Comparison of ENCODE assay signal across 8 mouse cellular contexts in genomic region chr2:153345071-153345453, GRCm38 (mm10). TPM values are rescaled to one million over a fixed set of nuclear protein-coding genes. Genes with fewer than 3 reads are reported as not detected.
DNase-seq lines count a peak whose midpoint lies in the region; ATAC-seq and TF ChIP-seq lines count a peak whose summit lies in the region.

No protein-coding gene starts in this region.

- DNase-seq in kidney, postnatal 0 days (ENCODE audit: low spot score): no peak
- DNase-seq in kidney, postnatal 14 days: no peak
- no peak for DNase-seq in ES-E14 (ENCODE audit: low read depth, low spot score)
- DNase-seq in forebrain, embryonic 10.5 days (ENCODE audit: extremely low spot score, low spot score): no peak
- DNase-seq in liver, embryonic 11.5 days (ENCODE audit: low spot score): no peak
- no peak for DNase-seq in adrenal gland, postnatal 36 days
- no peak for DNase-seq in adipocyte (ENCODE audit: low spot score)
- DNase-seq in cerebellum, adult 9-10 months: no peak

- H3K4me3 ChIP-seq in kidney, postnatal 0 days (replicated peaks; ENCODE audit: low read depth, low read length): peak overlapping the region; percentile 94
- peak overlapping the region; percentile 58 to 75 for H3K4me3 ChIP-seq in ES-E14 (ENCODE audit: insufficient read depth in 1 of 2, low read depth in 1 of 2, low read length in 2 of 2, poor library complexity in 1 of 2, severe bottlenecking in 1 of 2)
- peak overlapping the region; percentile 88 for H3K4me3 ChIP-seq in forebrain, embryonic 10.5 days
- peak overlapping the region; percentile 97 for H3K4me3 ChIP-seq in liver, embryonic 11.5 days (ENCODE audit: low read depth, low read length)

- WGBS in kidney, postnatal 0 days: 5% methylated on average over 11 of the region's 11 CpGs
- 8% methylated on average over 11 of the region's 11 CpGs for WGBS in forebrain, embryonic 10.5 days
- 5% methylated on average over 11 of the region's 11 CpGs for WGBS in liver, embryonic 11.5 days

- H3K36me3 ChIP-seq in kidney, postnatal 0 days (ENCODE audit: insufficient read depth, low read length): no peaks in the 10 kb centered on the region
- H3K36me3 ChIP-seq in ES-E14 (ENCODE audit: control insufficient read depth, insufficient read depth, low read length, poor library complexity, severe bottlenecking): 0 out of 2 replicates have a peak, but pooled peaks cover 2% of the 10 kb centered on the region
- peaks cover 17% of the 10 kb centered on the region for H3K36me3 ChIP-seq in forebrain, embryonic 10.5 days (replicated peaks)
- H3K36me3 ChIP-seq in liver, embryonic 11.5 days (ENCODE audit: control insufficient read depth, insufficient read depth, low read length): peaks cover 3% of the 10 kb centered on the region; the same call in 1 of the 2 replicates

- no peaks in the 10 kb centered on the region for H3K9me3 ChIP-seq in kidney, postnatal 0 days (replicated peaks; ENCODE audit: low read length)
- H3K9me3 ChIP-seq in ES-E14 (ENCODE audit: control insufficient read depth, insufficient read depth, low read depth, low read length): no peaks in the 10 kb centered on the region
- H3K9me3 ChIP-seq in forebrain, embryonic 10.5 days: no peaks in the 10 kb centered on the region
- no peaks in the 10 kb centered on the region for H3K9me3 ChIP-seq in liver, embryonic 11.5 days (ENCODE audit: control insufficient read depth, low read length)

- ATAC-seq in kidney, postnatal 0 days (replicated peaks; ENCODE audit: low FRiP score, low read depth): no peak
- ATAC-seq in liver, embryonic 11.5 days (replicated peaks; ENCODE audit: low FRiP score): no peak

- in situ Hi-C loops in ES-E14 (cut with MboI; ENCODE audit: low sequenced_read_pairs in 2 of 2, unreplicated experiment in 2 of 2): no loop called here

- H3K9ac ChIP-seq in kidney, postnatal 0 days (ENCODE audit: low read depth, low read length): peak overlapping the region; percentile 65
- H3K9ac ChIP-seq in ES-E14 (ENCODE audit: insufficient read depth, low read depth, low read length, poor library complexity, severe bottlenecking): peak overlapping the region; percentile 74
- H3K9ac ChIP-seq in liver, embryonic 11.5 days (ENCODE audit: low read depth, low read length): peak overlapping the region; percentile 99

- H3K4me2 ChIP-seq in kidney, postnatal 0 days (ENCODE audit: low read length): peak overlapping the region; percentile 69
- peak overlapping the region; percentile 83 for H3K4me2 ChIP-seq in liver, embryonic 11.5 days

- H3K27ac ChIP-seq in kidney, postnatal 0 days: peak overlapping the region; percentile 80
- peak overlapping the region; percentile 59; the same call in 1 of the 2 replicates for H3K27ac ChIP-seq in ES-E14 (ENCODE audit: insufficient read depth, low read depth, low read length, poor library complexity, severe bottlenecking)
- H3K27ac ChIP-seq in forebrain, embryonic 10.5 days: peak overlapping the region; percentile 100
- H3K27ac ChIP-seq in liver, embryonic 11.5 days (ENCODE audit: low read depth, low read length): peak overlapping the region; percentile 99

- H3K27me3 ChIP-seq in kidney, postnatal 0 days (ENCODE audit: insufficient read depth, low read length): no peaks in the 10 kb centered on the region
- H3K27me3 ChIP-seq in forebrain, embryonic 10.5 days (ENCODE audit: poor library complexity, severe bottlenecking): no peaks in the 10 kb centered on the region
- H3K27me3 ChIP-seq in liver, embryonic 11.5 days (replicated peaks; ENCODE audit: control insufficient read depth, insufficient read depth, low read length): no peaks in the 10 kb centered on the region

- TF ChIP-seq CTCF in kidney, postnatal 0 days (IDR thresholded peaks at IDR 0.05; ENCODE audit: low read depth): no peak

- peaks cover 10% of the 10 kb centered on the region for H3K4me1 ChIP-seq in kidney, postnatal 0 days (replicated peaks; ENCODE audit: insufficient read depth, low read length)
- H3K4me1 ChIP-seq in ES-E14 (ENCODE audit: control insufficient read depth in 2 of 2, insufficient read depth in 2 of 2, low read length in 2 of 2, poor library complexity in 1 of 2): peaks cover 5 to 6% of the 10 kb centered on the region in 2 experiments; a peak in 3 of 4 replicates
- H3K4me1 ChIP-seq in forebrain, embryonic 10.5 days: peaks cover 35% of the 10 kb centered on the region
- peaks cover 38% of the 10 kb centered on the region for H3K4me1 ChIP-seq in liver, embryonic 11.5 days (replicated peaks; ENCODE audit: control insufficient read depth, insufficient read depth, low read length)

TF ChIP-seq in ES-E14, 5 proteins besides CTCF, POLR2A, EP300 and RAD21:
- no peak for TF ChIP-seq ZNF384 (IDR thresholded peaks at IDR 0.05; ENCODE audit: low read depth, low read length)
- no peak for TF ChIP-seq MAFK (IDR thresholded peaks at IDR 0.05; ENCODE audit: insufficient read depth, low read depth, low read length)
- no peak for TF ChIP-seq HCFC1 (IDR thresholded peaks at IDR 0.05; ENCODE audit: borderline replicate concordance, insufficient read depth, low read length)
- no peak for TF ChIP-seq ZC3H11A (IDR thresholded peaks at IDR 0.05; ENCODE audit: borderline replicate concordance, low read depth, low read length)
- no peak for TF ChIP-seq CHD2 (IDR thresholded peaks at IDR 0.05; ENCODE audit: low read depth, low read length)
TF ChIP-seq in ES-E14: peak in this region for 0.

RNA-seq across cellular contexts. Expression of gene Asxl1, which starts 0.6 kb away (rescaled TPM):
- 12.3 and 14.1 TPM in 2 replicates for polyA plus RNA-seq in kidney, postnatal 0 days (2015; fragmentation: Nextera tagmentation; extraction: Ambion mirVana)
- total RNA-seq in ES-E14 (2012; rRNA removed): 44.8 and 46.2 TPM in 2 replicates
- 13.1 and 14.2 TPM in 2 replicates for polyA plus RNA-seq in forebrain, embryonic 10.5 days (2016; fragmentation: Nextera tagmentation; extraction: Ambion mirVana)
- 13.6 and 15.1 TPM in 2 replicates for polyA plus RNA-seq in liver, embryonic 11.5 days (2014; fragmentation: Nextera tagmentation; extraction: Ambion mirVana)
- total RNA-seq in adrenal gland, postnatal 36 days (2021): 10 to 100 TPM; 22.7 to 31.8 TPM

RNA-seq across cellular contexts. Expression of gene Kif3b, which starts 53.8 kb away (rescaled TPM):
- 6.0 and 6.7 TPM in 2 replicates for polyA plus RNA-seq in kidney, postnatal 0 days (2015; fragmentation: Nextera tagmentation; extraction: Ambion mirVana)
- total RNA-seq in ES-E14 (2012; rRNA removed): 7.6 and 8.6 TPM in 2 replicates
- 6.2 and 6.9 TPM in 2 replicates for polyA plus RNA-seq in forebrain, embryonic 10.5 days (2016; fragmentation: Nextera tagmentation; extraction: Ambion mirVana)
- 3.2 and 3.5 TPM in 2 replicates for polyA plus RNA-seq in liver, embryonic 11.5 days (2014; fragmentation: Nextera tagmentation; extraction: Ambion mirVana)
- 10 to 100 TPM; 27.7 to 31.1 TPM for total RNA-seq in adrenal gland, postnatal 36 days (2021)
